Mouse (Mus musculus) ovary, postnatal 10 days (tissue): ENCODE measurements around the gene Hip1r.
A peak's percentile ranks its signal among the peaks of the same experiment; 100 is the strongest.

Experiments
- DNase-seq: peaks from one replicate; pipeline ENCODE4 v3.0.0; 2022; ENCODE audit warnings: low spot score

Gene Hip1r

DNA sequence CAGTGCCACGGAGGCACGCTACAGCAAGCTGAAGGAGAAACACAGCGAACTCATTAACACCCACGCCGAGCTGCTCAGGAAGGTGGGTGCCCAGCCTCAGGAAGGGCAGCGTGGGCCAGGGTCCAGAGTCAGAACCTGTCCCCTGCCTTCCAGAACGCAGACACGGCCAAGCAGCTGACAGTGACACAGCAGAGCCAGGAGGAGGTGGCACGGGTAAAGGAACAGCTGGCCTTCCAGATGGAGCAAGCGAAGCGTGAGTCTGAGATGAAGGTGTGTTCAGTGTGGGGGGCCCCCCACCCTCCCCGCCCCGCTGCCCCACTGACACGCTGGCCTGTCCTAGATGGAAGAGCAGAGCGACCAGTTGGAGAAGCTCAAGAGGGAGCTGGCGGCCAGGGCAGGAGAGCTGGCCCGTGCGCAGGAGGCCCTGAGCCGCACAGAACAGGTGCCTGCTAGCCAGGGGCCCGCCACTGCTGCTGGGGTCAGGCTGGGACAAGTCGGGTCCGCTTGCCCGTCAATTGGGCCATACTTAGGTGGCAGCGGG is 23.9 kb downstream of the Hip1r start:
- DNase-seq = no peak

DNA sequence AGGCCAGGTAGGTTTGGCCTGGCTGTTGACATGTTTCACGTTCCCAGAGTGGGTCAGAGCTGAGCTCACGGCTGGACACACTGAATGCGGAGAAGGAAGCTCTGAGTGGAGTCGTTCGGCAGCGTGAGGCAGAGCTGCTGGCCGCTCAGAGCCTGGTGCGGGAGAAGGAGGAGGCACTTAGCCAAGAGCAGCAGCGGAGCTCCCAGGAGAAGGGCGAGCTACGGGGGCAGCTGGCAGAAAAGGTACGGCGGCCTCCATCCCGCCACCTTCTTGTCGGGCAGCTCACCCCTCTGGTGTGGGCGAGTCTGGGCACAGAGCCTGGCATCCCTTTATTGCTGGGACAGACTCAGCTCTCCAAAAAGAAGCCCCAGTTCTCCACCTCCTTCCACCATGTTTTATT is 24.4 kb downstream of the Hip1r start:
- no peak for DNase-seq

DNA sequence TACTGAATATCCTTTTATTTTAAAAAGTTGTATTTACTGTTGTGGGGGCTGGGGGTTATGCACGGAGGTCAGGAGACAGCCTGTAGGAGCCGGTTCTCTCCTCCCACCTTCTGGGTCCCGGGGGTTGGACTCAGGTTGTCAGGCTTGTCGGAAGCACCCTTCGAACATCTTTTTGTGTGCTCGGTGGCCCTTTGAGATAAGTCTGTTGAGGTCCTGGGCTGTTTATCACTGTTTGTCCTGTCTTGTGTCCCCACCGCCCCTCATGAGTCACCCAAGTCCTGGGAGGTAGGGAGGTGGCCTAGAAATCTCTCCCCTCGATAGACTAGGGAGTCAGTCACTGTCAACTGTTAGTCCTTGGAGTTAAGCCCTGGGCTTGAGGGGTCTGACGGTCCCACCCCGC is 24.9 kb downstream of the Hip1r start:
- no peak for DNase-seq

DNA sequence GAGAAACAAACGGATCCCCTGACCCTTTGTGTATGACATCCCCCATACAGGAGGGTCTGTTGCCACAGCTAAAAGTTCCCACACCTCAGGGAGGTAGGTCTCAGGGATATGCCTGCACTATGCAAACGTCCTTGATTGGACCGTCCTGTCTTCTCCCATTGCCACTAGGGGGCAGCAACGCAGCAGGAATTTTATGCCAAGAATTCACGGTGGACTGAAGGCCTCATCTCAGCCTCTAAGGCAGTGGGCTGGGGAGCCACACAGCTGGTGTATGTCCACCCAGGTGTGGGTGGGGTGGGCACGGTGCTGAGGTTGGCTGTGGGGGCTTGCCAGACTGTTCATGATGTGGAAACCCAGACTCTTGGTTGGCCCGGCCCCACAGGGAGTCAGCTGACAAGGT is 27.4 kb downstream of the Hip1r start:
- DNase-seq = peak; percentile 90

DNA sequence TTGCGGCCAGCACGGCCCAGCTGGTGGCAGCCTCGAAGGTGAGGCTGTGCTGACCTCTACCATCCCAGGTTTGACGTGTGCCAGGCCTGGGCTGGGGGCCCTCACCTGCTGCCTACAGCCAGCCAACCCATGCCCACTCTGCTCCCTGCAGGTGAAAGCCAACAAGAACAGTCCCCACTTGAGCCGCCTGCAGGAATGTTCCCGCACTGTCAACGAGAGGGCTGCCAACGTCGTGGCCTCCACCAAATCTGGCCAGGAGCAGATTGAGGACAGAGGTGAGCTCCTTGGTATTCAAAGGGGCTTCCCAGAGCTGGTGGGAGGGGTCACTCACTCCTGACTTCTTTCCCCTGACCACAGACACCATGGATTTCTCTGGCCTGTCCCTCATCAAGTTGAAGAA is 27.8 kb downstream of the Hip1r start:
- no peak for DNase-seq

DNA sequence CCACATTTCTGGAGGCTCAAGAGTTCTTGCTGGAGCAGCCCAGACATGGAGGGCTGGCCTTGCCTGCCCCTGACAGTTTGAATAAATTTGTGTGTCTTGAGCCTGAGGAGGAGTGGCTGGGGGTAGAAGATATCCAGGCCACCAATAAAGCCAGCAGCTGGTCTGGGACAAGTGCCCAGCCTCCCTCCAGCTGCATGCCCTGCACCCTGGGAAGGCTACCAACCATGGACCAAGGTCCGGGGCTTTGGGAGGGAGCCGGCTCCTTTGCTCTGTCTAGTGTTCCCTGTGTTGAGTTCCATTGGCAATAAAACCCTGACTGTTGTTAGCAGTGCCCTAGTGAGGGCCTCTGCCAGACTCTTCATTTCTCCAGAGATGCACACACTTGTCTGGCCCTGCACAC is 29.4 kb downstream of the Hip1r start:
- no peak for DNase-seq

DNA sequence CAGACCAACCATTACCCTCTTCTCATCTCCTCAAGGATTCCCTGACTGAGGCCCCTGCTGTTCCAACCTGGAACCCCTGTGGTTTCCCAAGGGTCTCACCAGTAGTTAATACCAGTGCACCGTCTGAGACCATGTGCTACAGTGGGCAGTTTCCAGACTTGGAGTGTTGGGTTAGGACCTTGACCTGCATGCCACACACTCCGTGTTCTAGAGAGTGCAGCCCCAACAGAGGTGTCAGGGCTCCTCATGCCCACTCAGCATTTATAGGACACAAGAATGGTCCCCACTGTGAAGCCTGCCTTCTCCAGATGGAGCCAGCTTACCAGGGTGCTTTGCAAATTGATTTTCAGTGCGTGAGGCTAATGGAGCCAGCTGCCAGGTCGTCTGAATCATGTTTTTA is 29.9 kb downstream of the Hip1r start:
- DNase-seq = no peak

DNA sequence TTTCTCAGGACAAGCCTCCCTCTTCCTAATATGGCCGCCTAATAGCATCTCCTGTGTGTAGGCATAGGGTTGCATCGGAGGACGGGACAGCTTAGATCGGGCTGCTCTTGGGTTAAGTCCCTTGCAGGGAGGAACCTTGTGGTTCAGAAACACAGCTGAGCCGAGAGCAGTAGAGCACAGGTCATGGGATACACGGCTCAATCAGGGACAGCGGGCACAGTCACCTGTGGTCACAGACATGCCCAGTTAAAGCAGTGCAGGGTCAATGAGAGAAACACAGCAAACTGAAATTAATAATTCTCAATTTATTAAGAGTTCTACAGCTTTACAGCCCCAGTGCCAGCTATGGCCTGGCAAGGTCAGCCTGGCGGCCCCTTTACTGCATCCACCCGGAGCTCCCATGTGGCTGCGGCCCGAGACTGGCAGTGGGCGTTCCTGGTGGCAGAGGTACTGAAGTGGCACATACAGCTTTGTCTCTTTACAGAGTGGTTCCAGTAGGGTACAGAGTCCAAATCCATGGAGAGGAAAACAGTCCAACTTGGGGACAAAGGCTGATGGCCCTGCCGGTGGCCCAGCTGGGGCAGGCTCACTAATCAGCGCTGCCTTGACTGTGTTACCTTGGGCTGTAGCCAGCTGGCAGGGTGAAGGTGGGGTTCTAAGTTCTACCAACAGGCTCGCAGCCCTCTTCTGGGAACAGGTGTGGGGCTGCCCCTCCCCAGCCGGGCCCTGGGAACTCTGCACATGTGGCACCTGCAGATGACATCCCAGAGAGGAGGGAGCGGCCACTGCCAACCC is 31.1 kb downstream of the Hip1r start:
- DNase-seq = no peak

DNA sequence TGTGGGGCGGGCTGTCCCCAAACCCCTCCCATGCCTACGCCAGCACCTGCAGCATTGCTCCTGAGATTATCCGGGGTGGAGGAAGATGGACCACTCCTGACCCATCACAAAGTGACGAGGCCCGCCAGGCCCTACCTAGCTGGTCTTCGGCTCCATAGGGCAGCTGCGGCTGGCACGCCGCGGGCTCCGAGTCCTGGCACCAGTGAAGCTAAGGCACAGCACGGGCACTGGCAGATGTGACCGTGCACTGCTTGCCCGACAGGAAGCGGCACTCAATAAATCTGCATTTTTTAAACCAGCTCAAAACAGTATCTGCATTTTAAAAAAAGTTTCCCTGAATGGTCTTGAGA is 31.7 kb downstream of the Hip1r start:
- no peak for DNase-seq

DNA sequence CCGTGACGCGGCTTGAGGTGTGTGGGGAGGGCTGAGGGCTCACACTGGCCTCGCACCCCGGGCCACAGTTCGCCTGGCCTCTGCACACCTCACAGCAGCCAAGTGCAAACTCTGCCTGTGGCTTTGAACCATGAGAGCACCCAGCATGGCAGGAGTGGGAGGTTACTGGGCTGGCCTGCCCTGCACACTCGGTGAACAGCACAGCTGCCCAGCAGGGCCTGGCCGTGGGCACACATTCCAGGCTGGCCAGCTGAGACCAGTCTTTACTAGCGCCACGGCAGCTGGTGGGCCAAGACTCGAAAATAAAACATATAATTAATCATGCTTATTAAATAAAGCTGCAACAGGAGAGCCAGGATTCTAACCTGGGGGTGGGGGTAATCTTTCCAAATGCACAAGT is 32.2 kb downstream of the Hip1r start:
- DNase-seq = no peak

DNA sequence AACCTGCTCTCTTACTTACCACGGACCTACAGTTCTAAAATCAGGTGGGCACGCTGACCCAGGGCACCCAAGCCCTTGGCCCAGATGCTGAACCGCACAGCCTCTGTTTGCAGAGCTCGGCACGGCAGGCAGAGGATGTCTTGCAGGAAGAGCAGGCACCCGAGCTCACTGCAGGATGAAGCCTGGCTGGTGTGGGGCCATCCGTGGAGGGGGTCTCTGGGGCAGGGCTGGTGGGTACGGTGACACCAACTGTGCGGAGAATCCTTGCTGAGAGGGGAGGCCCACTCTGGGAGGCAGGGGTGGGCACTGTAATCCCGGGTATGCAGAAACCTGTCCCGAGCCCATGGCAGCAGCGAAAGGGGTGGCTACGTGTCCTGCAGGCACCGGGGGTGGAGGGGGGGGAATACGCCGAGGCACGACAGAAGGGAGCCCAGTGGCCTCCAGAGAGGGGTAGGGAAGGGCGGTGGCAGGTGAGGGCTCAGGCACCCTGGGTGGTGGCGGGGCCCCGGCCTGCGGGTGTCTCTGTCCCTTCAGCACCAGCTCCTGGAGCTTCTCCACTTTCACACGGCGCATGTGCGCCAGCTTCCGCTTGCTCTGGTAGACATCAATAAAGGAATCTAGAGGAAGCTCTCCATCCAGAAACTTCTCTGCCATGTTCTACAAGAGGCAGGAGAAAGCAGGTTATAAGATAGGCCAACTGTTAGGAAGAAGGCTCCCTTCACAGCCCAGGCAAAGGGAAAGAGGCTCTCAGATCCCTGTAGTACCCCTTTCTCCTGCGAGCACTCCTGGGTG is 32.9 kb downstream of the Hip1r start:
- no peak for DNase-seq

DNA sequence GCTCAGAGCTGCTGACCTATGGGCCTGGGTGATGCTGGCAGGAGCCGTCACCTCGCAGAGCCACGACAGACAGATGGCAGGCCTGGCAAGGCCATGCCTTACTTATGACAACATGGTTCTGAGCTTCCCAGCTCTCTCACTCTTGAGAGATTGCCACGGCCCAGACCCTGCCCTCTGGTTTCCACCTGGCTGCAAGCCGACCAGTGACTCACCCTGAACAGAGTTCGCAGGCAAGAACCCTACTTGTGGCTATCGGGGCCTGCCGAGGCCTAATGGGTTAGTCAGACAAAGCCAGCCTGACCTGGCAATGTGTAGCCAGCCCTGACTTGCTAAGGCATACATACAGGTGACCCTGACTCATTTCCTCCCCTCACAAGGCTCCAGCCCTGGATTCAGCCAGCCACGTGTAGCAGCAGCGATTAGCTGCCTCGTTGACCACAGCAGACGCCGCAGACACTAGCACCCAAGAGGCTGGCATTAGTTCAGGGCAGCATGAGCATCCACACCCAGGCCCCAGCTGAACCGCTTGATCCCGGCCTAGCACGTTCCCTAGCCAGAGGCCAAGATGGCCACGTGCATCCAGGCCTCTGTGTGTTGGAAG is 33.6 kb downstream of the Hip1r start:
- DNase-seq = no peak

DNA sequence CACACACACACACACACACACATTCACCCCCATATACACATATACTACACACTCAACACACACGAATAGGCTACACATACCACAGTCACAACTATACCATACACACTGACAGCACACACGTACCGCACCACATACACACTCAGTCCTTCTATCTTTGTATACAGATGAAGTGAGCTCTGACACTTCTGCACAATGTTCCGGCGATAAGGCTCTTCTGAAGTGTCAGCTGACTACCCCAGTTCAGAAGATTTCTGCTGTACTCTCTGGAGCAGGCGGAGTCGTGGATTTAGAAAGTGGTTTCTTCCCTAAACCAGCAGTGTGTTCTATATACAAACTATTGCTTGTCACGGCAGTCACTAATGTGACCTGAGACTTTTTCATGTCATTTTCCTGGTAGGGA is 36.6 kb downstream of the Hip1r start:
- DNase-seq = no peak

DNA sequence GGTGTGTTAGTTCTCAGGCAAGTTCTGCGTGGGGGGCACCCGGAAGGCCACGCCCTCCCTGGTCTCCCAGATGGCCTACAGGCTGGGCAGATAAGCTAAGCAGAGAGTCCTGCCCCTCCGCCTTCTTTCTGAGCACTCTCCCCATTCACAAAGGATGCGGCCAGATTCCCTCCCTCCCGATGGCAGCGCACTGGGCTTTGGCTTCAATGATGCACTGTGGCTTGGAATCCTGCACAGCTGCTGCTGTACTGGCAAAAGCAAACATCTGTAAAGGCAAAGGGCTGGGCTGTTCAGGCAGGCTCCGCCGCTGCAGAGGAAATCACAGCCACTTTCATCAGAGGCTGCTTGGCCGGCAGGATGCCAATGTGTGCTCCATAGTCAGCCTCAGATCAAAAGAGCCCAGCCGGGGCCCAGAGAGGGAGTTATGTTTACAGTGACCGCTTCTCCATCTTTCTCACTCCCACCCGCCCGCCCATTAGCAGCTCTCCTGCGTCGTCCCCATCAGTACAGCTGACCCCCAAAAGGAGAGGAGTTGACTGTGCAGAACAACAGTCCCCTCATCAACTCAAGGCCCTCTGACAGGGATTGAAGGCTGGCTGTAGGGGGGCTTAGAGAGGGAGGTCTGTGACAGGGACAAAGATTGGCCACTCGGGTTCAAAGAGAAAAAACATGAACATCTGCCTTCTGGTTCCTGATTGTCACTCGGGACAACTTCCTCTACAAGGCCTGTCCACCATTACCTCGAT is 37.7 kb downstream of the Hip1r start:
- DNase-seq = no peak

DNA sequence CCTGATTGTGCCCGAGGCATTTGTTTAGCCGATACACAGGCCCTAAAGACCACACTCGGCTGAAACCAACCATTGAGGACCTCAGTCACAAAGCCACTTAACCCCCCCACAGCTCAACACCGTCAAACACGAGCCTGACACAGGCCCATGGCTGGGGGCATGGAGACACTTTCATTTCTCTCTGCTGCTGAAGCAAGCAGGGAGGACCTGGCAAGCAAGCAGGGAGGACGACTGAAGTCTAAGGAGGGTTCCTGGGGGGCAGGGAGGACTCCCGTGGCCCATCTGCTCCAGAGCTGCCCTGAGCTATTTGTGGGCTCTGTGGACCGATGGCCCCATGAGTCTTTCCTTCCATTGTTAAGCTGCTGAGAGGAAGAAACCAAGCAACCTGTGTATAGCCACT is 38.5 kb downstream of the Hip1r start:
- DNase-seq = no peak

DNA sequence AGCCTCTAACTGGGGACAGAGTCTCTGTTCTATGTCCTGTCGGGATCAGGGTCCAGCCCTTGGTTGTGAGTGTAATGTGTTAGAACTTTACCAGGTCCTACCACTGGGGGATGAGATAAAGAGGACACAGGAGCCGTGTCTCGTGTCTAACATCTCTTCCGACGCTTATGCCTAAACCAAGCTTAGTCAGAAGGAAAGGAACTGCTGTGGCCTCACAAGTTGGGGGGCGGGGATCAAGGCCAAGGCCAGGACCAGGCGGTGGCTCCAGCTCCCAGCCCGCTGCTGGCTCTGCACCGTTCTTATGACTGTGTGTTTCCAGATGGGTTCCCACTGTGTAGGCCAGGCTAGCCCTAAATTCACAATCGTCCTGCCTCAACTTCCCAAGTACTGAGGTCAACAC is 39.5 kb downstream of the Hip1r start:
- DNase-seq = no peak

DNA sequence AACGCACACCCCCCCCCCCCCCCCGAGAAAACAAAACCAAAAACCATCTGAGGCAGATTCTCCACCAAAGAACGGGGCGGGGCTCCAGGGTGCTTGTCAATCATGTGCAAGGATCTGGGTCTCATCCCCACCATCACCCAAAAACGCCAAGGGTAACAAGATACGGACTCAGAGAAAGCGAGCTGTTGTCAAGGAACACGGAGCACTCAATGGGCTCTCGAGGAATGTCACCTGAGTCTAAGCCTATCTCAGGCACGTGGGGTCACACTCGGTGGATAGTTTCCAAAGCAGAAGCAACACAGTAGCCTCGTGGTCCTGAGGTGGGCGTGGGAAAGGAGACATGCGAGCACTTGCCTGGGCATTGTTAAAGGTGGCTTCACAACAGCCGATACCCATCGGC is 40.3 kb downstream of the Hip1r start:
- no peak for DNase-seq

DNA sequence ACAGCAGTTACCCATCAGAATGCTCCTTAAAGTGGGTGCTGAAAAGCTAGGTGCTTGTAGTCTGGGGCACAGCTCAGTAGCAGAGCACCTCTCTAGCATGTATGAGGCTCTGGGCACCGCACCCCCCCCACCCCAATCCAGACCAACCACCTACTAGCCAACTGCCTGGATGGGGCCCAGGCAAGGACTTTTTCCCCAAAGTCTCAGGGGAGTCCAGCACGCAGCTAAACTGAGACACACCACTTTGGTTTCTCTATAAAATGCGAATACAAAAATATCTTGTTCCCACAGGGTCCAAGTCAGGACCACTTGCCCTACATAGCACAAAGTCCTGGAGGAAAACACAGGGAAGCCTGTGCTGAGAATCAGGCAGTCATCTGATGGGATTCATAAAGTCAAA is 40.8 kb downstream of the Hip1r start:
- no peak for DNase-seq

DNA sequence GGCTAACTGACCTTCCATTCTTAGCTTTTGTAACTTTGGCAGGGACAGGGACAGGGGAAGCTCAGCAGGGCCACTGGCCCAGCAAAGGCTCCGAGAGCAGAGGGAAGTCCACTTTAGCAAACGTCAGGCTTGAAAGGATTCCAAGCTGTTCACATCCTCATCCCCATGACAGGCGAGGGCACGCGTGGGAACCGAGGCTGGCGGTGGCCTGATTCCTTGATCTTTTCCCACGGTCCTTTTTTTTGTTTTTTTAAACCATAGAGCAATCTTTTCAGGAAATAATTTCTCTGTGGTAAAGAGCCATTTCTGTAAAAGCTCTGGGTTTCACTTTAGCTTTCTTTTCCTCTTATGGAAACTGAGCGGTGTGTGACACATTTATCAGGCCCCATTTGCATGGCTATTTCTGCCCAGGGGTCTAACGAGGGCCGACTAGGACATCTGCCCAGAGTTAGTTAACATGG is 41.4 kb downstream of the Hip1r start:
- no peak for DNase-seq

DNA sequence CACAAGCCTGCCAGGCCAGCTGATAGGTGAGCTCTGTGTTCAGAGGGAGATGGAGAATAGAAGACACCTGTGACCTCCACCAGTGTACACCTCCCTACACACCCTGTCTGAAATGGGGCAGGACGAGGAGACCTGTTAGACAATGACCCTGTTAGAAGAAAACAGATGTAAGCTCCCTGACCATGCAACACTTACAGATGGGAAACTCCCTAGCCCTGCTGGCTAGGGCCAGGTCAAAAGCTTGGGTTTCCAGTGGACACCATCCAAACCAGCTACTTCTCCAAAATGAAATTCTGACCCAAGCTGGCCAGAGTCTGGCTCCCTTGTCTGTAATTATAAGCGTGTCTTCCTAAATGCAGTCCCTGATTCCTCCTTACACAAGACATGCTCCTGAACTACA is 42.3 kb downstream of the Hip1r start:
- DNase-seq = no peak

DNA sequence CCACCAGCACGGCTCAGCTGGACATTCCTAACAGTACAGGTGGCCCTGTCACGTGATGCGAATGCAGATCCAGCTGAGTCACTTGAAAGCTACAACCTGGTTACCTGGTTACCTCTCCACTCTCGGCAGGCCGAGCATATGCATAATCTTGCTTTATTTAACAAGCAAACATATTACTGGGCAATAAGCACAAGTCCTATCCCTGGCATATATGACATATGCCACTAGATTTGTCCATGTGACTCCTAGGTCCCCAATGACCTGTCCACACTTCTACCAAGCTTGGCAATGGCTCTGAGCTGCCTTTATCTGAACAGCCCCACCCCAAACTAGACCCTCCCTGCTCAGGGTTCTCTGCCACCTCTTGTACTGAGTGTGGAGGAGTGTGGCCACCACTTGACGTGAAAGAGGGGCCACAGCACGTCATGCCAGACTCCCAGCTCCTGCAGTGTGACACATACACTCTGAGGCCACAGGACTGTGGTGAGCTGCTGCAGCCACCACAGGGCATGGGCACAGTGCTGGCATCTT is 42.9 kb downstream of the Hip1r start:
- no peak for DNase-seq

DNA sequence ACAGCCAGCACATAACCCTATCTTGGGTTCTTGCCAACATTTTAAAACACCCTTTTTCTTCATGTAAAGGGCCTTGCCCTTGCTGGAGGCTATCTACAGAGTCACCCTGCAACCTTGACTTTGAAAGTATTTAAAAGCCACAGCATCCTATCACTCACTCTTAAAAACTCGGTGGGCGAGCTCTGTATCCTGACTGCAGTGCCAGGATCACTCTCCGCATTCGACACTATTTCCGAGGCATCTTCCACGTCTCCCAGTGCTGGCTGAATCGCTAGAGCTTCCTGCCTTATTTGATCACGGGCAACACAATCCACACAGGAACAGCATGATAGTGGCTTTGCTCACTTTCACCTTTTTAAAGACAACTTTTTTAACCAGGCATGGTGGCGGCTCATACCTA is 44.5 kb downstream of the Hip1r start:
- DNase-seq = no peak
